Mouse (Mus musculus) liver, embryonic 13.5 days (tissue): ENCODE measurements around the gene Map10. TPM values are rescaled to one million over a fixed set of nuclear protein-coding genes. Genes with fewer than 3 reads are reported as not detected.

Experiments
- ATAC-seq: fragments of 200-750 bp; cut with Nextera tagmentation; 2 replicates; pipeline ENCODE4 v1.8.0; 2017; ENCODE audit warnings: low read depth, mild to moderate bottlenecking, moderate number of reproducible peaks, moderate library complexity
- DNase-seq: peaks from one replicate; pipeline ENCODE4 v3.0.0; 2022
- H3K27ac ChIP-seq: fragments of 300-500 bp; sonication (generic); 2 replicates; pipeline ENCODE4 v1.5.1; 2015; ENCODE audit warnings: moderate library complexity, mild to moderate bottlenecking, inconsistent platforms
- H3K27me3 ChIP-seq: fragments of 300-500 bp; sonication (generic); 2 replicates; pipeline ENCODE4 v1.6.1; 2015; ENCODE audit warnings: mild to moderate bottlenecking, inconsistent platforms
- H3K36me3 ChIP-seq: fragments of 300-500 bp; sonication (generic); 2 replicates; pipeline ENCODE4 v1.6.1; 2015; ENCODE audit warnings: mild to moderate bottlenecking, inconsistent platforms
- H3K4me1 ChIP-seq: fragments of 300-500 bp; sonication (generic); replicated peaks from 2 replicates; pipeline ENCODE4 v1.6.1; 2015; ENCODE audit warnings: inconsistent platforms
- H3K4me2 ChIP-seq: fragments of 300-500 bp; sonication (generic); 2 replicates; pipeline ENCODE4 v1.6.1; 2015; ENCODE audit warnings: inconsistent platforms, mild to moderate bottlenecking, moderate library complexity
- H3K4me3 ChIP-seq: fragments of 300-500 bp; sonication (generic); replicated peaks from 2 replicates; pipeline ENCODE4 v1.5.1; 2015; ENCODE audit warnings: mild to moderate bottlenecking, inconsistent platforms
- H3K9ac ChIP-seq: fragments of 300-500 bp; sonication (generic); 2 replicates; pipeline ENCODE4 v1.6.1; 2015; ENCODE audit warnings: mild to moderate bottlenecking, inconsistent platforms
- H3K9me3 ChIP-seq: fragments of 300-500 bp; sonication (generic); replicated peaks from 2 replicates; pipeline ENCODE4 v1.6.1; 2016; ENCODE audit warnings: inconsistent platforms
- WGBS: fragments of 180-500 bp; shearing (Covaris S2); methylation state at CpG from one replicate; pipeline ENCODE4 v1.1.7; 2015; ENCODE audit not compliant: insufficient replicate concordance; 5-methylcytosine and 5-hydroxymethylcytosine counted together
- polyA plus RNA-seq: library from polyadenylated mRNA; unstranded; fragments of >200 nt; fragmentation: Nextera tagmentation; extraction: Ambion mirVana; gene quantifications from 2 replicates; pipeline ENCODE4 v1.2.1, GENCODE M21; 2015

Map10 gene
- polyA plus RNA-seq, 1 experiment from 2014 or later, result 0.97 TPM

GRCm38 (mm10) chr8:125670420-125670819 is 802 bp downstream of the Map10 start:
- no peak overlapping the region for H3K27ac ChIP-seq
- DNase-seq (no peak), ATAC-seq (no peak)
- 76% methylated on average over 6 of the region's 6 CpGs for WGBS
- H3K27me3 ChIP-seq, result no peaks in the 10 kb centered on the region; the same call in 1 of the 2 replicates
- peak overlapping the region; percentile 50; the same call in 1 of the 2 replicates for H3K9ac ChIP-seq
- no peaks in the 10 kb centered on the region for H3K36me3 ChIP-seq
- peaks cover 13% of the 10 kb centered on the region for H3K4me1 ChIP-seq
- peak overlapping the region; percentile 62 for H3K4me3 ChIP-seq
- H3K4me2 ChIP-seq, result peak overlapping the region; percentile 80
- peaks cover 29% of the 10 kb centered on the region; the same call in 1 of the 2 replicates for H3K9me3 ChIP-seq

- H3K36me3 ChIP-seq, result no peaks in the 10 kb centered on the region
- no peak overlapping the region for H3K27ac ChIP-seq
- WGBS, result 82% methylated on average over 9 of the region's 9 CpGs
- H3K9ac ChIP-seq, result no peak overlapping the region
- H3K4me1 ChIP-seq, result peaks cover 13% of the 10 kb centered on the region
- no peak overlapping the region for H3K4me3 ChIP-seq
- H3K4me2 ChIP-seq, result no peak overlapping the region
- ATAC-seq (no peak), DNase-seq (no peak)
- peaks cover 29% of the 10 kb centered on the region; the same call in 1 of the 2 replicates for H3K9me3 ChIP-seq
- no peaks in the 10 kb centered on the region for H3K27me3 ChIP-seq
Measured at GRCm38 (mm10) chr8:125670906-125671305, 1.3 kb downstream of the Map10 start.

- Histone ChIP-seq H3K9ac (no peak overlapping the region), H3K4me1 (peaks cover 13% of the 10 kb centered on the region), H3K27me3 (no peaks in the 10 kb centered on the region), H3K27ac (no peak overlapping the region), H3K36me3 (no peaks in the 10 kb centered on the region), H3K4me2 (no peak overlapping the region), H3K9me3 (peaks cover 29% of the 10 kb centered on the region; the same call in 1 of the 2 replicates), H3K4me3 (no peak overlapping the region)
- DNase-seq, result no peak
- 75% methylated on average over 5 of the region's 5 CpGs for WGBS
- ATAC-seq, result no peak
Measured at GRCm38 (mm10) chr8:125671371-125671770, 1.8 kb downstream of the Map10 start.

- no peaks in the 10 kb centered on the region for H3K36me3 ChIP-seq
- WGBS, result 66% methylated on average over 3 of the region's 3 CpGs
- no peak overlapping the region for H3K4me2 ChIP-seq
- H3K27me3 ChIP-seq, result no peaks in the 10 kb centered on the region
- DNase-seq, result no peak
- no peaks in the 10 kb centered on the region for H3K4me1 ChIP-seq
- H3K4me3 ChIP-seq, result no peak overlapping the region
- peaks cover 13% of the 10 kb centered on the region; the same call in 1 of the 2 replicates for H3K9me3 ChIP-seq
- no peak overlapping the region for H3K9ac ChIP-seq
- H3K27ac ChIP-seq, result no peak overlapping the region
- no peak for ATAC-seq
Measured at GRCm38 (mm10) chr8:125675796-125676195, 6.2 kb downstream of the Map10 start.

- WGBS, result 67% methylated on average over 6 of the region's 6 CpGs
- Histone ChIP-seq H3K27me3 (no peaks in the 10 kb centered on the region), H3K4me1 (no peaks in the 10 kb centered on the region), H3K9ac (no peak overlapping the region), H3K4me3 (no peak overlapping the region), H3K4me2 (no peak overlapping the region), H3K36me3 (no peaks in the 10 kb centered on the region), H3K27ac (no peak overlapping the region), H3K9me3 (no peaks in the 10 kb centered on the region)
- DNase-seq (no peak), ATAC-seq (no peak)
Measured at GRCm38 (mm10) chr8:125677484-125677883, 7.9 kb downstream of the Map10 start.

- Histone ChIP-seq H3K4me1 (no peaks in the 10 kb centered on the region), H3K36me3 (no peaks in the 10 kb centered on the region), H3K4me3 (no peak overlapping the region), H3K9ac (no peak overlapping the region), H3K9me3 (no peaks in the 10 kb centered on the region), H3K27me3 (no peaks in the 10 kb centered on the region), H3K27ac (no peak overlapping the region), H3K4me2 (no peak overlapping the region)
- 78% methylated on average over 8 of the region's 8 CpGs for WGBS
- DNase-seq, result no peak
- ATAC-seq, result no peak
Measured at GRCm38 (mm10) chr8:125678854-125679648, 9.4 kb downstream of the Map10 start.

- Histone ChIP-seq H3K36me3 (no peaks in the 10 kb centered on the region), H3K4me3 (no peak overlapping the region), H3K4me2 (no peak overlapping the region), H3K9me3 (no peaks in the 10 kb centered on the region), H3K4me1 (no peaks in the 10 kb centered on the region), H3K9ac (no peak overlapping the region), H3K27ac (no peak overlapping the region), H3K27me3 (no peaks in the 10 kb centered on the region)
- 51% methylated on average over 8 of the region's 8 CpGs for WGBS
- ATAC-seq, result no peak
- no peak for DNase-seq
Measured at GRCm38 (mm10) chr8:125680851-125681408, 11.3 kb downstream of the Map10 start.

GRCm38 (mm10) chr8:125685216-125685760 is 15.7 kb downstream of the Map10 start:
- 56% methylated on average over 6 of the region's 6 CpGs for WGBS
- H3K27ac ChIP-seq, result no peak overlapping the region
- no peak overlapping the region for H3K4me2 ChIP-seq
- no peaks in the 10 kb centered on the region for H3K27me3 ChIP-seq
- no peaks in the 10 kb centered on the region for H3K9me3 ChIP-seq
- no peak overlapping the region for H3K9ac ChIP-seq
- H3K4me1 ChIP-seq, result no peaks in the 10 kb centered on the region
- H3K4me3 ChIP-seq, result no peak overlapping the region
- no peak for ATAC-seq
- no peaks in the 10 kb centered on the region for H3K36me3 ChIP-seq
- no peak for DNase-seq

- H3K4me3 ChIP-seq, result no peak overlapping the region
- ATAC-seq (no peak), DNase-seq (no peak)
- no peaks in the 10 kb centered on the region for H3K36me3 ChIP-seq
- H3K4me1 ChIP-seq, result no peaks in the 10 kb centered on the region
- 66% methylated on average over 9 of the region's 9 CpGs for WGBS
- H3K9ac ChIP-seq, result no peak overlapping the region
- H3K27me3 ChIP-seq, result no peaks in the 10 kb centered on the region
- no peak overlapping the region for H3K27ac ChIP-seq
- H3K4me2 ChIP-seq, result no peak overlapping the region
- H3K9me3 ChIP-seq, result no peaks in the 10 kb centered on the region
Measured at GRCm38 (mm10) chr8:125686221-125686865, 16.7 kb downstream of the Map10 start.

GRCm38 (mm10) chr8:125690166-125690915 is 20.7 kb downstream of the Map10 start:
- peaks cover 4% of the 10 kb centered on the region; the same call in 1 of the 2 replicates for H3K4me1 ChIP-seq
- no peak overlapping the region for H3K9ac ChIP-seq
- H3K4me3 ChIP-seq, result no peak overlapping the region
- H3K9me3 ChIP-seq, result no peaks in the 10 kb centered on the region
- no peak overlapping the region for H3K4me2 ChIP-seq
- 66% methylated on average over 15 of the region's 15 CpGs for WGBS
- H3K27ac ChIP-seq, result no peak overlapping the region
- H3K36me3 ChIP-seq, result no peaks in the 10 kb centered on the region
- ATAC-seq, result no peak
- H3K27me3 ChIP-seq, result no peaks in the 10 kb centered on the region
- no peak for DNase-seq

GRCm38 (mm10) chr8:125690961-125691360 is 21.3 kb downstream of the Map10 start:
- no peak overlapping the region for H3K4me3 ChIP-seq
- no peaks in the 10 kb centered on the region for H3K36me3 ChIP-seq
- H3K4me2 ChIP-seq, result no peak overlapping the region
- no peak for DNase-seq
- no peak overlapping the region for H3K27ac ChIP-seq
- H3K9ac ChIP-seq, result no peak overlapping the region
- H3K4me1 ChIP-seq, result peaks cover 4% of the 10 kb centered on the region; the same call in 1 of the 2 replicates
- no peak for ATAC-seq
- WGBS, result 49% methylated on average over 3 of the region's 3 CpGs
- H3K9me3 ChIP-seq, result no peaks in the 10 kb centered on the region
- no peaks in the 10 kb centered on the region for H3K27me3 ChIP-seq
